Mouse (Mus musculus): ENCODE data around the gene Sun2. TPM values are rescaled to one million over a fixed set of nuclear protein-coding genes. Genes with fewer than 3 reads are reported as not detected.

The Sun2 gene
- polyA plus RNA-seq, 2 experiments: 1.6 to 7.0 TPM

DNA sequence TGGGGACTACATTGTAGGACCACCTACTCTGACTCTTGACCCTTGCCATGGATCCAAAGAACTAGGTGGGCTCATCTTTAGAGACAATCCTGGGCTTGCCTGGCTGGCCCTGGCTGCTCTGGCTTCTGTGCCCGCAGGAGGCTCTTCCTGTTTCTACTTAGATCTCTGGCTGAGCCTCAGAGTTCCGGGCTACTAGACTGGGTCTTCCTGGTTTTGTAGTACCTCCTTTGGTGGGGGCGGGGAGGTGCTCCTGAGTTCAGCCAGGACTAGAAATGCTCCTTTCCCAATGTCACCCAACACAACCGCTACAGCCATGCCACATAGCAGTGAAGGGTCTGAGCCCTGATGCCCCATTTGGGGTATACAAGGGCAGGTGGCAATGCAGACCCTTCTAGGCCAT lies 21.5 kb downstream of the Sun2 start:
- Histone ChIP-seq H3K4me3 (ENCODE audit: insufficient read depth in 1 of 2, low read depth in 2 of 2, low read length in 2 of 2) (no peak overlapping the region), H3K36me3 (replicated peaks; ENCODE audit: control insufficient read depth, insufficient read depth, low read depth) (peaks cover 53% of the 10 kb centered on the region)

DNA sequence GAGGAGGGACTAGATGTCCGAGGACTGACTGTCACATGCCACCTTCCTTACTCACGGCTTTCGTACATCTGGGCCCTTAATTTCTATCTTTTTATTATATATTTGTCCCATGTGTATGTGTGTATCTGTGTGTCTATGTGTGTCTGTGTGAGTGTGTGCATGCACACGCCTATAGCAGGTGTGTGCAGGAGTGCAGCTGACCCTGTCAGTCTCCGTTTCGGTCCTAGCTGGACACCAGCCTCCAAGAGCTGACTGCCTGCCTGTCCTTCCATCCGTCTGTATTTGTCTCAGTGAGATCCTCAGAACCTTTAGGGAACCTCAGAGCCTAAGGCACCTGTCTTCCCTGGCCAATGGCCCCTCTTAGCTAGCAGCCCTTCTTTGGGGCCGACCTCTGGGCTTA lies 22.1 kb downstream of the Sun2 start:
- WGBS (ENCODE audit: insufficient replicate concordance): 89% methylated on average over 8 of the region's 8 CpGs
- no peak overlapping the region for H3K4me3 ChIP-seq (ENCODE audit: insufficient read depth in 1 of 2, low read depth in 2 of 2, low read length in 2 of 2)
- TF ChIP-seq CTCF (IDR thresholded peaks at IDR 0.05; ENCODE audit: low read depth) (no peak), EP300 (IDR thresholded peaks at IDR 0.05; ENCODE audit: low read depth) (no peak)
- H3K9me3 ChIP-seq (ENCODE audit: control insufficient read depth, low read length): no peaks in the 10 kb centered on the region
- no peak for DNase-seq (ENCODE audit: low read depth in 3 of 3, low spot score in 3 of 3)
- ATAC-seq (ENCODE audit: insufficient read depth): no peak
- peaks cover 53% of the 10 kb centered on the region for H3K36me3 ChIP-seq (replicated peaks; ENCODE audit: control insufficient read depth, insufficient read depth, low read depth)
- H3K9ac ChIP-seq (replicated peaks): no peak overlapping the region
- no peak overlapping the region for H3K27ac ChIP-seq
- H3K27me3 ChIP-seq (ENCODE audit: control insufficient read depth, insufficient read depth, low read length): no peaks in the 10 kb centered on the region
- H3K4me1 ChIP-seq (replicated peaks; ENCODE audit: control insufficient read depth in 2 of 2, insufficient read depth in 2 of 2, low read length in 1 of 2): no peaks in the 10 kb centered on the region
- H3K4me2 ChIP-seq (ENCODE audit: low read depth): no peak overlapping the region

More for the DNA sequence above, 21.5 kb downstream of the Sun2 start:
- no peak for ATAC-seq (ENCODE audit: insufficient read depth)
- no peak overlapping the region for H3K9ac ChIP-seq (replicated peaks)
- H3K9me3 ChIP-seq (ENCODE audit: control insufficient read depth, low read length): no peaks in the 10 kb centered on the region
- no peaks in the 10 kb centered on the region for H3K4me1 ChIP-seq (replicated peaks; ENCODE audit: control insufficient read depth in 2 of 2, insufficient read depth in 2 of 2, low read length in 1 of 2)
- WGBS (ENCODE audit: insufficient replicate concordance): 61% methylated on average over 4 of the region's 4 CpGs
- H3K27ac ChIP-seq: no peak overlapping the region
- no peak for TF ChIP-seq CTCF (IDR thresholded peaks at IDR 0.05; ENCODE audit: low read depth)
- TF ChIP-seq EP300 (IDR thresholded peaks at IDR 0.05; ENCODE audit: low read depth): no peak
- H3K27me3 ChIP-seq (ENCODE audit: control insufficient read depth, insufficient read depth, low read length): no peaks in the 10 kb centered on the region
- H3K4me2 ChIP-seq (ENCODE audit: low read depth): no peak overlapping the region
- no peak for DNase-seq (ENCODE audit: low read depth in 3 of 3, low spot score in 3 of 3)

DNA sequence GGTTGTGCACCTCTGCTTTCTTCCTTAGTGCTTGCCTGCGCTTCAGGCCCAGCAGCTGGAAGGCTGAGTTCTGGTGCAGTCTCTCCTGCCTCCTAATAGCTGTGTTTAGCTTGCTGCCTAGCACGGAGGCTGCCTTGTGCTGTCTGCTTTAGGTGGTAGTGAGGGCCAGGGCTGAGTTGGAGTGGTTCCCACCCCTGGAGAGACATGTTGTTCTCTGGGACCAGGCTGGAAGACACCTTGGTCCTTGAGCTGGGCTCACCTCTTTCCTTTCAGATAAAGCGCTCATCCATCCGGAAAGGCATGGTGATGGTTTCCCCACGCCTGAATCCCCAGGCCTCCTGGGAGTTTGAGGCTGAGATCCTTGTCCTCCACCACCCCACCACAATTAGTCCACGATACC lies 25.6 kb downstream of the Sun2 start:
- Histone ChIP-seq H3K36me3 (replicated peaks; ENCODE audit: control insufficient read depth, insufficient read depth, low read depth) (peaks cover 88% of the 10 kb centered on the region), H3K4me1 (replicated peaks; ENCODE audit: control insufficient read depth in 2 of 2, insufficient read depth in 2 of 2, low read length in 1 of 2) (no peaks in the 10 kb centered on the region), H3K9me3 (ENCODE audit: control insufficient read depth, low read length) (no peaks in the 10 kb centered on the region), H3K27me3 (ENCODE audit: control insufficient read depth, insufficient read depth, low read length) (no peaks in the 10 kb centered on the region), H3K9ac (replicated peaks) (no peak overlapping the region), H3K4me2 (ENCODE audit: low read depth) (no peak overlapping the region), H3K27ac (no peak overlapping the region), H3K4me3 (ENCODE audit: insufficient read depth in 1 of 2, low read depth in 2 of 2, low read length in 2 of 2) (no peak overlapping the region)
- no peak for ATAC-seq (ENCODE audit: insufficient read depth)
- TF ChIP-seq CTCF (IDR thresholded peaks at IDR 0.05; ENCODE audit: low read depth): no peak
- WGBS (ENCODE audit: insufficient replicate concordance): 85% methylated on average over 6 of the region's 6 CpGs
- no peak for DNase-seq (ENCODE audit: low read depth in 3 of 3, low spot score in 3 of 3)

DNA sequence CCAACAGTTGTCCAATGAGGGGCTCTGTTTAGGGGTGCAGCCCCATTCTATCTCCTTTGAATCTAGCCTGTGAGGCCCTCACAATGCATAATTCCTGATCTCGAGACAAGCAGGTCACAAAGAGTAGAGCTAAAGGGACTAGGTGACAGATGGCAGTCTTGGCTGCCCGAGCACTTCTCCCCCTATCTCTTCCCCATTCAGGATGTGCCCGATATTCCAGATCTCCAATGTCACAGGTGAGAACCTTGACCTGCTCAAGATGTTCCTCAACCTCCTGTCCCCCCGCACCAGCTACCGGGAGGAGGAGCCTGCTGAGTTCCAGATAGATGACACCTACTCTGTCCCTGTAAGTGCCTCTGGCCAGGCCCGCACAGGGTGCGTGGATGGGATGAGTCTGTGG lies 26.7 kb downstream of the Sun2 start:
- Histone ChIP-seq H3K27me3 (ENCODE audit: control insufficient read depth, insufficient read depth, low read length) (no peaks in the 10 kb centered on the region), H3K9me3 (ENCODE audit: control insufficient read depth, low read length) (no peaks in the 10 kb centered on the region), H3K4me3 (ENCODE audit: insufficient read depth in 1 of 2, low read depth in 2 of 2, low read length in 2 of 2) (no peak overlapping the region), H3K36me3 (replicated peaks; ENCODE audit: control insufficient read depth, insufficient read depth, low read depth) (peaks cover 91% of the 10 kb centered on the region), H3K27ac (no peak overlapping the region), H3K9ac (replicated peaks) (no peak overlapping the region), H3K4me2 (ENCODE audit: low read depth) (no peak overlapping the region), H3K4me1 (replicated peaks; ENCODE audit: control insufficient read depth in 2 of 2, insufficient read depth in 2 of 2, low read length in 1 of 2) (no peaks in the 10 kb centered on the region)
- no peak for TF ChIP-seq CTCF (IDR thresholded peaks at IDR 0.05; ENCODE audit: low read depth)
- TF ChIP-seq EP300 (IDR thresholded peaks at IDR 0.05; ENCODE audit: low read depth): no peak
- ATAC-seq (ENCODE audit: insufficient read depth) (no peak), DNase-seq (ENCODE audit: low read depth in 3 of 3, low spot score in 3 of 3) (no peak)
- 88% methylated on average over 7 of the region's 7 CpGs for WGBS (ENCODE audit: insufficient replicate concordance)

DNA sequence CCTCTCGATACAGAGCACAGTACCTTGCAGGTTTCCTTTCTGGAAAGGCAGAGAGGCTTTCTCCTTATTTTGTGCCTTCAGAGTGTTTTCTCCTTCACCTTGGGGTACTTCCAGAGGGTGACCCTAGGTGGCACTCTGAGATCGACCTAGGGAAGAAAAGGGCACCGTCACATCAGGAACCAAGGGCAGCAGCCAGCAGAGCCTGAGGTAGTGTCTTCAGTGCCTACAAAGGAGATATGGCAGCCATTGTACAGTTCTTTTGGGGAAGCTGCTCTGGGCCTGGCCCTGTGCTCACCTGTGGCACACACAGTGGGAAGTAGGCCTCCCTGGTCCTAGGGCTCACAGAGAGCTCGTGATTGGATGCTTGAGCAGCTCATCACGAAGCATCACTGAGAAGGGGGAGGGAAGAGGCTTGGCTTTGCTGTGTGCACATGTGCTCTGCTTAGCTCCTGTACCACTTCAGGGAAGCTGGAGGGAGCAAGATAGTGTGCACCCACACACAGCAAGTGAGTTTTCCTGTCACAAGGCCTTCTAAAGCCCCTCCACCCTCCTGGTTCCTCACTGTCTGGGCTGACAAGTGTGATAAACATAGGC lies 34.0 kb downstream of the Sun2 start:
- no peaks in the 10 kb centered on the region for H3K27me3 ChIP-seq (ENCODE audit: control insufficient read depth, insufficient read depth, low read length)
- TF ChIP-seq CTCF (IDR thresholded peaks at IDR 0.05; ENCODE audit: low read depth) (peak; percentile 28), EP300 (IDR thresholded peaks at IDR 0.05; ENCODE audit: low read depth) (no peak)
- H3K4me2 ChIP-seq (ENCODE audit: low read depth): no peak overlapping the region
- H3K9me3 ChIP-seq (ENCODE audit: control insufficient read depth, low read length): no peaks in the 10 kb centered on the region
- WGBS (ENCODE audit: insufficient replicate concordance): 87% methylated on average over 5 of the region's 5 CpGs
- ATAC-seq (ENCODE audit: insufficient read depth) (no peak), DNase-seq (ENCODE audit: low read depth in 3 of 3, low spot score in 3 of 3) (no peak)
- H3K4me1 ChIP-seq (replicated peaks; ENCODE audit: control insufficient read depth in 2 of 2, insufficient read depth in 2 of 2, low read length in 1 of 2): no peaks in the 10 kb centered on the region
- H3K36me3 ChIP-seq (replicated peaks; ENCODE audit: control insufficient read depth, insufficient read depth, low read depth): peaks cover 66% of the 10 kb centered on the region
- H3K27ac ChIP-seq: no peak overlapping the region
- H3K4me3 ChIP-seq (ENCODE audit: insufficient read depth in 1 of 2, low read depth in 2 of 2, low read length in 2 of 2): no peak overlapping the region
- H3K9ac ChIP-seq (replicated peaks): no peak overlapping the region
